Mouse (Mus musculus): ENCODE results near the gene B9d1. TPM values are rescaled to one million over a fixed set of nuclear protein-coding genes. Genes with fewer than 3 reads are reported as not detected.
A peak's percentile ranks its signal among the peaks of the same experiment; 100 is the strongest.

B9d1 gene
- total and polyA plus RNA-seq, 2 experiments from 2014 or later, result 6.5 to 34.6 TPM

DNA sequence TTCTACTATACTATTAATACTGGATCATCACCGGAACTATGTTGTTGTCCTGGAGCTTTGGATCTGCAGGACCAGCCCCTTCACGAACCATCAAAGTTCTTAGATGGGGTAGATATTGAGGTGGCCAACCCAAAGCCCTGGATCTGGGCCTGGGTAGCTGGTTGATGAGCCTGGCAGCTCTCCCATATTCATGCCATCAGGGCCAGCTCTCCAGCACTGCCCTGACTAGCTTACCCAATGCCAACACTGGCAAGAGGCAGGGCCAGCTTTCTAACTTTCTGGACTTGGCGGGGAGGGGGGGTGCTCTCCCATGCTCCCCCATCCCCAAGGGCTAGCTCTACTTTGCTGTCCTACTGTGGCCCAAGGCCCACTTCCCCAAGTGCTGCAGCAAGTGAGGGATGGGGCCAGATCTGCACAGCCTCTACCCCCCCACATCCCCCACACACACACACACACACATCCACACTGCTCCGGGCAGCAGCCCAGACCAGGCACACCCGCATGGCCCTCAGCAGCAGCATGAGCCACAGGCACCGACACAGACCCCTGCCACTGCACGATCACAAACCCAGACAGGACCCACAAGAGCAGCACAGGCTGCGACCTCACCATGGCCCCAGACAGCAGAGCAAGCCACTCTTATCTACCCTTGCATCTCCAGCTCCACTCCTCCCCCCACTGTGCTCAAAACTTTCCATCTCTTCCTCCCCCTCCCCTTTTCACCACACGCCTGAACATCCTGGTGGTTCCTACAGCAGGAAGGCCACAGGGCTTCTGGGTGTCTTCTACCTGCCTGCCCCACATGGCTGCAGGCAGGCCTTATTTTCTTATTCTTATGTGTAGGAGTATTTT is 23.5 kb upstream of the B9d1 start:
- H3K9me3 ChIP-seq (replicated peaks; ENCODE audit: control insufficient read depth, low read length), result no peaks in the 10 kb centered on the region
- no peaks in the 10 kb centered on the region for H3K4me1 ChIP-seq (ENCODE audit: control insufficient read depth, insufficient read depth)
- no peak overlapping the region for H3K27ac ChIP-seq (ENCODE audit: low read depth)
- TF ChIP-seq CTCF (IDR thresholded peaks at IDR 0.05; ENCODE audit: low read depth), result no peak
- TF ChIP-seq EP300 (IDR thresholded peaks at IDR 0.05; ENCODE audit: low read depth), result no peak
- DNase-seq (ENCODE audit: low spot score) (no peak), ATAC-seq (ENCODE audit: insufficient read depth, low read depth) (no peak)
- no peak overlapping the region for H3K4me3 ChIP-seq (ENCODE audit: low read depth, low read length)
- no peaks in the 10 kb centered on the region for H3K36me3 ChIP-seq (replicated peaks; ENCODE audit: control insufficient read depth, insufficient read depth, low read length)
- no peak overlapping the region for H3K9ac ChIP-seq (replicated peaks; ENCODE audit: low read depth, low read length)
- H3K4me2 ChIP-seq (ENCODE audit: low read depth, low read length), result no peak overlapping the region
- WGBS, result 71% methylated on average over 9 of the region's 9 CpGs
- H3K27me3 ChIP-seq (ENCODE audit: control insufficient read depth, insufficient read depth, low read length), result no peaks in the 10 kb centered on the region

DNA sequence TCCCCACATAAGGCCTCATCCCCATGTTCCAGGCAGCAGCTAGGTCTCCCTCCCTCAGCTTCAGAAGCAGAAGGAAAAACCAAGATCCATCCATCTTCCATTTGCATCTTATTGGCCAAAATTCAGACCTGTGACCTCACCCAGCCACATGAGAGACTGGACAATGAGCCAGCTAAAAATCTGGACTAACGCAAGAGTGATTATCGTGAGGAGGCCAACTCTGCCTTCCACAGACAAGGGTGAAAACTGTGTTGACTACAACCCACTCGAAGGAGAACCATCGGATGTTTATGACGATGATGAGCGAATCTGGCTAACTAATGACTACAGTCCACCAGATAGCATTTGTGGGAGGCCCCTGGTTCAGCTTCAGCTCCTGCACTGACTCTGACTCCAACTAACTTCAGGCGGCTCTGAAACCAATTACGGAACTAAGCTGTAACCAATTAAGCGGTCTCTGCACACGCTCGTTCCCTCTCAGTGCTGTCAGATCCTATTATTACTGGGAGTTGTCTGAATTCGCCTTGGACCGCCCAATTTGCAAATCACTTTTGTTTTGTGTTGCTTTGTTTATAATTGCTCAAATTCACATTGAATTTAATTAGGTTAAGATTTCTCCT is 21.6 kb upstream of the B9d1 start:
- TF ChIP-seq CTCF (IDR thresholded peaks at IDR 0.05; ENCODE audit: low read depth) (no peak), EP300 (IDR thresholded peaks at IDR 0.05; ENCODE audit: low read depth) (no peak)
- DNase-seq (ENCODE audit: low spot score) (no peak), ATAC-seq (ENCODE audit: insufficient read depth, low read depth) (no peak)
- no peak overlapping the region for H3K4me2 ChIP-seq (ENCODE audit: low read depth, low read length)
- WGBS, result 90% methylated on average over 13 of the region's 13 CpGs
- no peaks in the 10 kb centered on the region for H3K9me3 ChIP-seq (replicated peaks; ENCODE audit: control insufficient read depth, low read length)
- H3K9ac ChIP-seq (replicated peaks; ENCODE audit: low read depth, low read length), result no peak overlapping the region
- peaks cover 8% of the 10 kb centered on the region; the same call in 1 of the 2 replicates for H3K4me1 ChIP-seq (ENCODE audit: control insufficient read depth, insufficient read depth)
- H3K27me3 ChIP-seq (ENCODE audit: control insufficient read depth, insufficient read depth, low read length), result no peaks in the 10 kb centered on the region
- H3K27ac ChIP-seq (ENCODE audit: low read depth), result no peak overlapping the region
- H3K4me3 ChIP-seq (ENCODE audit: low read depth, low read length), result no peak overlapping the region
- peaks cover 4% of the 10 kb centered on the region for H3K36me3 ChIP-seq (replicated peaks; ENCODE audit: control insufficient read depth, insufficient read depth, low read length)

DNA sequence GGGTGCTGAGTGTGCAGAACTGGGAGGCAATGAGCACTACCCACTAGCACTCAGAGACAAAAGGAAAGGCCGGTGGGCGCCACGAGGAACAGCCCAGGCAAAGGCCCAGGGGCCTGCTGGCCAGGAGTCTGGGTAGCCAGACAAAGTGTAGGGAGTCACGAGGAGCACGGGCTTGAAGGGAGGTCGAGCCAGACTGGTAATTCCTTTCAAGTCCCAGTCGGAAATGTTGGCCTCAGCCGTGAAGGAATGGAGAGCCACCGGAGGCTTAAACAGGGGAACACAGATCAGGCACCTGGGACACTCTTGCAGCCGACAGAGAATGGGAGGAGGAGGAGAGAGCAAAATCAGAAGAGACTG is 20.7 kb upstream of the B9d1 start:
- Histone ChIP-seq H3K4me1 (ENCODE audit: control insufficient read depth, insufficient read depth) (peaks cover 8% of the 10 kb centered on the region; the same call in 1 of the 2 replicates), H3K4me2 (ENCODE audit: low read depth, low read length) (0 out of 2 replicates have a peak overlapping the region, but pooled peaks have one; percentile 3), H3K27ac (ENCODE audit: low read depth) (peak overlapping the region; percentile 50; the same call in 1 of the 2 replicates), H3K9ac (replicated peaks; ENCODE audit: low read depth, low read length) (no peak overlapping the region), H3K9me3 (replicated peaks; ENCODE audit: control insufficient read depth, low read length) (no peaks in the 10 kb centered on the region), H3K27me3 (ENCODE audit: control insufficient read depth, insufficient read depth, low read length) (no peaks in the 10 kb centered on the region), H3K4me3 (ENCODE audit: low read depth, low read length) (no peak overlapping the region), H3K36me3 (replicated peaks; ENCODE audit: control insufficient read depth, insufficient read depth, low read length) (peaks cover 13% of the 10 kb centered on the region)
- ATAC-seq (ENCODE audit: insufficient read depth, low read depth) (no peak), DNase-seq (ENCODE audit: low spot score) (no peak)
- no peak for TF ChIP-seq EP300 (IDR thresholded peaks at IDR 0.05; ENCODE audit: low read depth)
- TF ChIP-seq CTCF (IDR thresholded peaks at IDR 0.05; ENCODE audit: low read depth), result no peak
- WGBS, result 29% methylated on average over 10 of the region's 10 CpGs

DNA sequence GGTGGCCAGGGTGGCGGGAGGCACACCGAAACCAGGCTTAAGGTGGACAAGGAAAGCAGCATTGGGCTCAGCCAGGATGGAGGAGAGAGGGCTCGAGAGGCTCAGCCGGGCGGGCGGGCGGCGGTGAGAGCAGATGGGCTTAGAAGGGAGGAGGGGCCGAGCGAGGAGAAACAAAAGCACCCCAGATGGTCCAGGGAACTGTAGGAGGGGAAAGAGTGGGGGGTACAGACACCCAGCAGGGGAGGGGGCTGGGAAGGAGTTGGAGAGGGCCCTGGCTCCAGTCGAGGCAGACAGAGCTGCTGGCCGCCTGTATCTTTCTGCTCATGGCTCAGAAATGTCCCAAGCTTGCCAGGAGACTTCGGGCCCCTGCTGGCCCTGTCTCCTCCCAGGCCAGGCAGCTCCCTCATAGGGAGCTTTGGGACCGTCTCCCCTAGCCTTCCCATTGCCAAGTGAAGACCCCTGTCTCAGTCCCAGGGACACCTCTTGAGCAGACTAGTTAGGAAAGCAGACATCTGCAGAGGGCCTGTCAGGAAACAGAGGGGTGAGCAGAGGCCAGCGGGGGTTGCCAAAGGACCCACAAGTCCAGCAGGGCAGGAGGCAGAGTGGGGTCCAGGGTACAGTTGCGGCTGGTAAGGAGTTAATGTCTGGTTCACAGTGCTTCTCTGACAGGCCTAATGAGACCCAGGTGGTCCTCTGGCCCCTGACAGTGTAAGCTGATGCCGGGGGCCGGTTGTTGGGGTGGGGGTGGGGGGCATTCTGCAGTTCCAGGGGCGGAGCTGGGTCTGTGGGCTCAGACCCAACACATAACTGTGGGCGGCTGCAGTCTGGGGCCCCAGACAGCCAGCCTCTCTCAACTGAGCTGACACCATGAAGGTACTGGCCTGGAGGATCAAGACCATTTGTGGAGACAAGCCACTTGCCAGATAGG is 20.1 kb upstream of the B9d1 start, which contains the start of gene Mfap4:
Gene Mfap4 (plus strand): TSS at position 819 of the 928 bp plus-strand sequence.
- peaks cover 8% of the 10 kb centered on the region; the same call in 1 of the 2 replicates for H3K4me1 ChIP-seq (ENCODE audit: control insufficient read depth, insufficient read depth)
- no peaks in the 10 kb centered on the region for H3K27me3 ChIP-seq (ENCODE audit: control insufficient read depth, insufficient read depth, low read length)
- DNase-seq (ENCODE audit: low spot score), result no peak
- WGBS, result 36% methylated on average over 20 of the region's 20 CpGs
- peak within 1 kb of the TSS; percentile 37 for H3K4me2 ChIP-seq (ENCODE audit: low read depth, low read length)
- H3K36me3 ChIP-seq (replicated peaks; ENCODE audit: control insufficient read depth, insufficient read depth, low read length), result peaks cover 19% of the 10 kb centered on the region
- H3K4me3 ChIP-seq (ENCODE audit: low read depth, low read length), result peak within 1 kb of the TSS; percentile 21
- no peaks in the 10 kb centered on the region for H3K9me3 ChIP-seq (replicated peaks; ENCODE audit: control insufficient read depth, low read length)
- ATAC-seq (ENCODE audit: insufficient read depth, low read depth), result peak; percentile 64
- 0 out of 2 replicates have a peak within 1 kb of the TSS, but pooled peaks have one; percentile 9 for H3K9ac ChIP-seq (replicated peaks; ENCODE audit: low read depth, low read length)
- TF ChIP-seq EP300 (IDR thresholded peaks at IDR 0.05; ENCODE audit: low read depth) (no peak), CTCF (IDR thresholded peaks at IDR 0.05; ENCODE audit: low read depth) (no peak)
- peak within 1 kb of the TSS; percentile 65 for H3K27ac ChIP-seq (ENCODE audit: low read depth)
